Mouse (Mus musculus): ENCODE measurements around the gene Otulin.

Otulin gene

DNA sequence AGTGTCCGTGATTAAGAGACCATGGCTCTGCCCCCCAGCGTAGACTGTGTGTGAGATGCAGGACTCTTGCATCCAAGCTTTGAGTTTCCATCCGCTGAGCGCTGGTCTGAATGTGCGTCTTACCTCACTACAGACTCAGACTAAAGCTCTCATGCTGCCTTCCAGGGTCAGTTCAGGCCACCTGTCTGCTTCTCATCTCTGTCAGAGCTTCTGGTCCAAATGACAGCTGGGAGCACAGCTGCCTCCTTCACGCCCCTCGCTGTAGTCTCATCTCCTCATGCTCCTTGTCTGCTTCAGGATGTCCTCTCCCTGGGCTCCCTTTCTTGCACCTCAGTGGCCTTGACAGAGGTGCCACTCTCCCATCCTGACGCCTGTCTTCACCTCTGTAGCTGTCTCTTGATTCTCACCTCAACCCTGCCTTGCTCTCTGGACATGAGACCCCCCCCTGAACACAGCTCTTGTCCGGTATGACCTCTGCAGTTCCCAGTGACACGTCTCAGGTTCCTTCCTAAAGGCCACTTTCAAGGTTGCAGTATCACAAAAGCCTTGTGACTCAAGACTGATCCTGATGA, 78.3 kb downstream of the Otulin start:
- in situ Hi-C loops (cut with MboI, MseI), result no loop called here

GRCm38 (mm10) chr15:27551117-27552114, 79.1 kb downstream of the Otulin start:
- in situ Hi-C loops (cut with MboI, MseI), result no loop called here

DNA sequence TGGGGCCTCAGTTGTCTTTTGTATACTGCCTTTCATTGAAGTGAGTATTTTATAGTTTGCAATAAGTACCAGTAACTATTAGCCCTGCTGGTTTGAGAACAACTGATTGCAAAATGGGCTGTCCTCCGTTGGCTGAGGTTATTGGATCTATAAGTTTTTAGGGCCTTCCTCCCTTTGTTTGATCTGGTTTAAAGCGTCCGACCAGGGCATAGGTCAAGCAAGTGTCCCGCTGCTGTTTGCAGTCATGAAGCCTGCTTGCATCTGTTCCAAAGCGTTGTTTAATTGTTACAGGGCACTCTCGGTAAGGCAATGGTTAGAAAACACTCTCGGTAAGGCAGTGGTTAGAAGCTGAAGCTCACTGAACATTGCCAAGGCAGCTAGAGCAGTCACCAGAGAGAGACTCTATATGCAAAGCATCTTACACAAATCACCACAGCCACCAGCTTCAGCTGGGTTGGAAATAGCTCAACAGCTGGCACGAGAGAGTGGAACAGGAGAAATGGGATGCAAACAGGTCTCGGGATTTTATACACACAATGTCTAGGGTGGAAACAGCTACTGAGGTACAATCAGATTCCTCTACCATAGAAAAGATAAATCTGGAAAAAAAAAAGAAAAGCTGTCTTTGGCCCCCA, 80.0 kb downstream of the Otulin start:
- in situ Hi-C loops (cut with MboI, MseI), result no loop called here

- in situ Hi-C loops (cut with MboI, MseI), result no loop called here
These were observed 80.6 kb downstream of the Otulin start for GRCm38 (mm10) chr15:27549878-27550277.

DNA sequence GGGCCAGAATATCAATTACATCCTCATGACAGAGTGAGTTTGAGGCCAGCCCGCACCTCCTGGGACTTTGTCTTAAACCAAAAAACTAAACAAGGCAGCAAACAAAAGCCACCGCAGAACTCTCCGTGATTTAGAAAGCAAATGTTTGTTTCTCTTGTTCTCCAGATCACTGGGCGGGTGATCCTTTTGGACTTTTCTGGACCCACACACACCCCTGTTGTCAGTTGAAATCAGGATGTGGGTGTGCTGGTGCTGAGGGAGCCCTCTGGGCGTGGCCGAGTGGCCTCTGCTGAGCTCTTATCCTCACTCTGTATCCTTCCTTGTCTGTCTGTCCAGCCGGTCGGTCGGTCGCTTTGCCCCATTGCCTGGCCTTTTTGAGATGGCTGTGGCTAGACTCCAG, 81.4 kb downstream of the Otulin start:
- in situ Hi-C loops (cut with MboI, MseI), result no loop called here

- in situ Hi-C loops (cut with MboI, MseI), result no loop called here
These were observed 82.4 kb downstream of the Otulin start for GRCm38 (mm10) chr15:27548110-27548509.

GRCm38 (mm10) chr15:27545203-27545602, 85.3 kb downstream of the Otulin start:
- in situ Hi-C loops (cut with MboI, MseI), result no loop called here

- in situ Hi-C loops (cut with MboI, MseI), result no loop called here
These were observed 90.7 kb downstream of the Otulin start for GRCm38 (mm10) chr15:27539745-27540144.

DNA sequence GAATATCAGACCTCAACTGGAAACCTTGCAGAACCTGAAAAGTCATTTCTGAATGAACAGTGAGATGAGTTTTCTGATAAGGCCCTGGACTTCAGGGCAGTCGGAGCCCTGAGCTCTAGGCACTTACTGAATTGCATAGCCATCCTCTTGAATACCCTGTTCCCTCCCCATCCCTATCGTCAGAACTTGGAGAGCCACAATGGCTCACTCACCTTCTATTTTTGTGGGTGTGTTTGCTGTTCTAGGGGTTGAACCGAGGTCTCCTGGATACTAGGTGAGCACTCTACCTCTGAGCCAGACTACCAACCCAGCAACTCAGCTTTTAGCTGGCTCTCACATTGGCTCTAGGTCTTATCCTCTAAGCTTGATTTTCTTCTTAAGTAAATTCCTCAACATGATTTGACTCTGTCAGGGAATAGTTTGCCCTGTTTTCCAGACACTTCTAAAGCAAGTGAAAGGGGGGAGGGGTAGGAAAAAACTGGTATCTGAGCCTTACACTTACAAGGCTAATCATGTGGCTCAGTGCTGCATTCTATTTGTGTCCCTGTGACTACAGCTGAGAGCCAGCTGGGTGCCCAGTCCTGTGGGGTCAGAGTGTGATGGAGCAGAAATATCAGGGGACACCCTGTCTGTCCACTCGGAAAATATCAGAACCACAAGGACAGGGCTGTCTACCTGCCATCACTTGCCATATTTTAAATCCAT, 92.8 kb downstream of the Otulin start:
- in situ Hi-C loops (cut with MboI, MseI), result no loop called here

- in situ Hi-C loops (cut with MboI, MseI), result no loop called here
These were observed 93.7 kb downstream of the Otulin start for GRCm38 (mm10) chr15:27536771-27537170.

DNA sequence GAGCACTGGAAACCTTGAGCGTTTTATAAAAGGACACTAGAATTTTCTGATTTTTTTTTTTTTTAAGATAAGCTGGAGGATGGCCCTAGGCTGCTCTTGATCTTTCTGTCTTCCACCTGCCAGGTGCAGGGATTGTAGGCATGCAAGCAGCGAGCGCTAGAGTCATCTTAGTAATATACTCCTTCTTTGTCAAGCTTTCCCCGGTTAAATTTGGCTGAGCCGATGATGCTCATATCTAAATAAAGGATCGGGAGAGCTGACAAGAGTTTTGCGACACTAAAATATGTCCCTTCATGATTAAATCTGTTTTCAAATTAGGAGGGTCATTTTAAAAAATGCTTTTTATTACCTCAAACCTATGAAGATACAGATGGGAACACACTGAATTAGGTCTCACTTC, 94.3 kb downstream of the Otulin start:
- in situ Hi-C loops (cut with MboI, MseI), result no loop called here

GRCm38 (mm10) chr15:27535681-27536080, 94.8 kb downstream of the Otulin start:
- in situ Hi-C loops (cut with MboI, MseI), result no loop called here

DNA sequence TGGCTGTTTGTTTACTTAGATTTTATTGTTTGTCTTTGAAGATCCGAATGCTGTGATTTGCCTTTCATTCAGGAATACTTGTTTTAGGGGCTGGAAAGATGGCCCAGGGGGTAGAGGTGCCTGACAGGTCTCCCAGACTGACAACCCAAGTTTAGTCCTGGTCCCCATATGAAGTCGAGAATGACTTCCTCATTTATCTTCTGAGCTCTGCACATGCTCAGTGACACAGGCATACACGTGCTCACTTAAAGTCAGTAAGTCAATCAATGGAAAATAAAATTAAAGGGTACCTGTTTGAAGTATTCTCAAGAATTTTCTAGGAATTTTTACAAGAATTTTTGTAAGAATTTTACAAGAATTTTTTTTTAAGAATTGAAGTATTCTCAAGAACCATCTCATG, 97.5 kb downstream of the Otulin start:
- in situ Hi-C loops (cut with MboI, MseI), result no loop called here

DNA sequence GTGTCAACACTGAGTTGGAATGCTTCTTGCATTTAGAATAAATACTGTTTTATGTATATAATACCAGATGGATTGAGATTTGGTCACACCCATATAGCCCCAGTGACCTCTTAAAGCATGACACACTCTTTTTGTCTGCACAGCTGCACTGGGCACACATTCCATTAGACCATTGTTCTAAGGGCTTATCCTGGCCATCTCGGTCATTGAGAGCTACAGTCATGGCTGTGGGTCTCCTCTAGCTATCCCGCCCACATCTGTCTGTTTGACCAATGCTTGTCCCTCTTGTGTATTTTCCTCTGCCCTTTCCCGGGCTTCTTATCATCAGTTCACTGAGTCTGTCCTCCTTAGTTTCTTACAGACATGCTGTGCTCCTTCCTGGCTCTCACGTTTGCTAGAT, 100.5 kb downstream of the Otulin start:
- in situ Hi-C loops (cut with MboI, MseI), result no loop called here

GRCm38 (mm10) chr15:27528896-27529295, 101.6 kb downstream of the Otulin start:
- in situ Hi-C loops (cut with MboI, MseI), result no loop called here

DNA sequence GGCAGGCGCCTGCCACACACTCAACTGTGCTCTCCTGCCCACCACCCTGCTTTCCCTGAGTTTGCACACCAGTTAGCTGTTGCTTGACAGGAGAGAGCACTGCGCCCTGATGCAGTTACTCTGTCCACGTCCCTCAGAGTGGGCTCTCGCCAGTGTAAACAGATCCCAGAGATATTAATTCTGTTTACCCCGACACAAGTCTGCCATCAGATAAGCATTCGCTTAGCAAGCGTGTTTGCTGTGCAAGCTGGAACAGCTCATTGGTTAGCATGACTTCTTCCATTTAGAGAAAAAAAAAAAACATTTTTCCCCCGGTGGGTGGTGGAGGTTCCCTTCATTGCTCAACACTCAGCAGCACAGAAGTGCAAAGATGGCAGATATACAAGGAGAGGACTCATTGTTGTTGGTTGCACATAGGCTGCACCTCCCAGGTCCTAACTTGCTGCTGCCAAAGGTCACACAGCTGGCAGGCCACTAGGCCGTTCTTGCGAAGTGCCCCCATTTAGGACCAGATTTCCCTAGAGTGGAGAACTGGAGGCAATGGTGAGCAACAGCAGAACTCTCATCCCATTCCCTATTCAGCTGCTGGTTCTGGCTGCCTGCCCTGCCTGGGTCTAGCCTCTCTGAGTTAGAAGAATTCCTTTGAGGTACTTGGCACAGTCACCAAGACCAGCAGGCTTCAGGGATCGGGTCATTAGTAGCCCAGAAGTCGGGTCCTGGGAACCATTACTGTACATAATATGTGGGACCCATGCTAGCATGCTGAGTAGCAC, 105.1 kb downstream of the Otulin start:
- in situ Hi-C loops (cut with MboI, MseI), result no loop called here

DNA sequence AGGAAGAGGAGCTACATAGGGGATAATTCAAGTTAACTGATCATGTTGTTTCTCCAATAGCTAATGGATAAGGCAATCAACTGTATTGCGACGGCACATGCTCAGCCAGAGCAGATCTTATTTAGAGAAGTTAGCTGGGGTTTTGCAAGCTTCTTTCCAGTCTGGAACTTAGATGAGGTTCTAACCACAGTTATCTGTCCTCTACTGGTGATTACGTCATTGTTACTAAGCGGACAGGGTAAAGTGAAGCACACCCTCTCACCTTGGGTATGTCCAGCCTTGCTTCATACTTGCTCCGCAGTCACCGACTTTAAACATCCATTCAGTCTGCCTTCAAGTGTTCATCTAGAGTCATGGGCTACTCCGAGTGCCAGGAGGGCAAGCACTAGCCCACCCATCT, 110.6 kb downstream of the Otulin start:
- in situ Hi-C loops (cut with MboI, MseI), result no loop called here

- in situ Hi-C loops (cut with MboI, MseI), result no loop called here
These were observed 112.5 kb downstream of the Otulin start for GRCm38 (mm10) chr15:27518026-27518425.

GRCm38 (mm10) chr15:27516927-27517326, 113.6 kb downstream of the Otulin start:
- in situ Hi-C loops (cut with MboI, MseI), result no loop called here

GRCm38 (mm10) chr15:27508982-27509381, 121.5 kb downstream of the Otulin start:
- in situ Hi-C loops (cut with MboI, MseI), result no loop called here

DNA sequence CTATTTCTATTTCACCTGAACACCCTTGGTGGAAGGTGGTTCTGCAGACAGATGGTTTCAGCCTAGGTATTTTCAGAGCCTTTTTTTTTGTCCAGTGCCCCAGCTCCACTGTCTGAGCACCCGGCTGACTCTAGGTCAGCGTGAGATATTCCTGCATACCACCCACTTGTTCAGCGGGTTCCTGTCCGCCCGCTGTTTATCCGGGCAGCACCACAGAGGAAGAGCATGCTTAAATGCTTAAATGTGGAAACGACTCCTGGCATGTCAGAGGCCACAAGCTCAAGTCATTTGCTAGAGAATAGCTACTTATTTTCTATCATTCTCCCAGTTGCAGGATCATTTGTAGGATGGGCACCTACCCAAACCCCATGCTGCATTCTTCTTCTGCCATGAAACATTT, 122.3 kb downstream of the Otulin start:
- in situ Hi-C loops (cut with MboI, MseI), result no loop called here

Data from regulatory T cell (primary cell).